Mouse (Mus musculus) ES-E14 (cell line): ENCODE measurements at regions not wholly inside any gene's neighbourhood (a gene's known extent, or its start where the extent isn't known, plus 50 kb on each side); places are given as distances from the start of the nearest gene placed in this dataset.

Experiments
- ZC3H11A ChIP-seq: IDR thresholded peaks from 2 replicates; pipeline ENCODE4 v1.6.1; 2012; ENCODE audit warnings: low read depth, mild to moderate bottlenecking, inconsistent platforms, low read length, borderline replicate concordance
- ZNF384 ChIP-seq: IDR thresholded peaks from 2 replicates; pipeline ENCODE4 v1.6.1; 2012; ENCODE audit warnings: low read depth, low read length, inconsistent platforms

- TF ChIP-seq ZNF384 (no peak), ZC3H11A (no peak)
These were observed 200.2 kb upstream of the Fn1 start for GRCm38 (mm10) chr1:71853212-71853611.
